Mouse (Mus musculus) neural tube, embryonic 15.5 days (tissue): ENCODE results near the gene Cacna1b. TPM values are rescaled to one million over a fixed set of nuclear protein-coding genes. Genes with fewer than 3 reads are reported as not detected.
A peak's percentile ranks its signal among the peaks of the same experiment; 100 is the strongest.

Experiments
- ATAC-seq: fragments of 200-750 bp; cut with Nextera tagmentation; 2 replicates; pipeline ENCODE4 v1.8.0; 2017; ENCODE audit warnings: mild to moderate bottlenecking, moderate TSS enrichment, moderate library complexity; ENCODE audit not compliant: low FRiP score
- H3K27ac ChIP-seq: fragments of 300-500 bp; sonication (generic); replicated peaks from 2 replicates; pipeline ENCODE4 v1.5.1; 2015; ENCODE audit warnings: mild to moderate bottlenecking, inconsistent platforms
- H3K27me3 ChIP-seq: fragments of 300-500 bp; sonication (generic); replicated peaks from 2 replicates; pipeline ENCODE4 v1.6.1; 2015; ENCODE audit warnings: inconsistent platforms
- H3K36me3 ChIP-seq: fragments of 300-500 bp; sonication (generic); 2 replicates; pipeline ENCODE4 v1.6.1; 2015; ENCODE audit warnings: inconsistent platforms
- H3K4me1 ChIP-seq: fragments of 300-500 bp; sonication (generic); 2 replicates; pipeline ENCODE4 v1.6.1; 2015; ENCODE audit warnings: inconsistent platforms
- H3K4me2 ChIP-seq: fragments of 300-500 bp; sonication (generic); 2 replicates; pipeline ENCODE4 v1.6.1; 2015; ENCODE audit warnings: inconsistent platforms, mild to moderate bottlenecking, moderate library complexity
- H3K4me3 ChIP-seq: fragments of 300-500 bp; sonication (generic); replicated peaks from 2 replicates; pipeline ENCODE4 v1.5.1; 2015; ENCODE audit warnings: mild to moderate bottlenecking, inconsistent platforms
- H3K9ac ChIP-seq: fragments of 300-500 bp; sonication (generic); replicated peaks from 2 replicates; pipeline ENCODE4 v1.6.1; 2015; ENCODE audit warnings: mild to moderate bottlenecking, inconsistent platforms
- H3K9me3 ChIP-seq: fragments of 300-500 bp; sonication (generic); replicated peaks from 2 replicates; pipeline ENCODE4 v1.6.1; 2016; ENCODE audit warnings: inconsistent platforms
- WGBS: fragments of 180-500 bp; shearing (Covaris S2); methylation state at CpG from one replicate; pipeline ENCODE4 v1.1.7; 2015; ENCODE audit warnings: mixed read lengths; 5-methylcytosine and 5-hydroxymethylcytosine counted together
- polyA plus RNA-seq: library from polyadenylated mRNA; unstranded; fragments of >200 nt; fragmentation: Nextera tagmentation; extraction: Ambion mirVana; gene quantifications from 2 replicates; pipeline ENCODE4 v1.2.1, GENCODE M21; 2015

Gene Cacna1b
- polyA plus RNA-seq, 1 experiment from 2014 or later: 16.0 TPM

- H3K4me1 ChIP-seq: no peaks in the 10 kb centered on the region
- H3K27me3 ChIP-seq: no peaks in the 10 kb centered on the region
- H3K36me3 ChIP-seq: peaks cover 49% of the 10 kb centered on the region
- no peak overlapping the region for H3K4me3 ChIP-seq
- H3K4me2 ChIP-seq: no peak overlapping the region
- peak; percentile 36; the same call in 1 of the 2 replicates for ATAC-seq
- no peaks in the 10 kb centered on the region for H3K9me3 ChIP-seq
- H3K27ac ChIP-seq: 0 out of 2 replicates have a peak overlapping the region, but pooled peaks have one; percentile 19
- WGBS: 44% methylated on average over 14 of the region's 14 CpGs
- H3K9ac ChIP-seq: no peak overlapping the region
Observed at GRCm38 (mm10) chr2:24638102-24638954, 124.6 kb downstream of the Cacna1b start.

GRCm38 (mm10) chr2:24633645-24634044, 129.3 kb downstream of the Cacna1b start:
- Histone ChIP-seq H3K4me2 (no peak overlapping the region), H3K9me3 (no peaks in the 10 kb centered on the region), H3K4me3 (no peak overlapping the region), H3K36me3 (peaks cover 71% of the 10 kb centered on the region), H3K9ac (no peak overlapping the region), H3K4me1 (no peaks in the 10 kb centered on the region), H3K27me3 (no peaks in the 10 kb centered on the region), H3K27ac (no peak overlapping the region)
- no peak for ATAC-seq
- 88% methylated on average over 6 of the region's 6 CpGs for WGBS

- Histone ChIP-seq H3K4me3 (no peak overlapping the region), H3K4me2 (no peak overlapping the region), H3K27ac (no peak overlapping the region), H3K9me3 (no peaks in the 10 kb centered on the region), H3K9ac (no peak overlapping the region), H3K36me3 (peaks cover 57% of the 10 kb centered on the region), H3K4me1 (no peaks in the 10 kb centered on the region), H3K27me3 (no peaks in the 10 kb centered on the region)
- 88% methylated on average over 4 of the region's 4 CpGs for WGBS
- ATAC-seq: no peak
Observed at GRCm38 (mm10) chr2:24617141-24617540, 145.8 kb downstream of the Cacna1b start.

- Histone ChIP-seq H3K4me1 (no peaks in the 10 kb centered on the region), H3K27me3 (no peaks in the 10 kb centered on the region), H3K9ac (no peak overlapping the region), H3K4me3 (no peak overlapping the region), H3K36me3 (peaks cover 60% of the 10 kb centered on the region), H3K4me2 (no peak overlapping the region), H3K9me3 (no peaks in the 10 kb centered on the region), H3K27ac (no peak overlapping the region)
- 91% methylated on average over 7 of the region's 7 CpGs for WGBS
- ATAC-seq: no peak
Observed at GRCm38 (mm10) chr2:24609789-24610188, 153.2 kb downstream of the Cacna1b start.

- no peak for ATAC-seq
- Histone ChIP-seq H3K9ac (no peak overlapping the region), H3K9me3 (no peaks in the 10 kb centered on the region), H3K36me3 (peaks cover 52% of the 10 kb centered on the region), H3K4me1 (no peaks in the 10 kb centered on the region), H3K4me2 (no peak overlapping the region), H3K4me3 (no peak overlapping the region), H3K27ac (no peak overlapping the region), H3K27me3 (no peaks in the 10 kb centered on the region)
- 60% methylated on average over 7 of the region's 7 CpGs for WGBS
Observed at GRCm38 (mm10) chr2:24608765-24609138, 154.2 kb downstream of the Cacna1b start.

GRCm38 (mm10) chr2:24607905-24608764, 154.8 kb downstream of the Cacna1b start:
- no peak overlapping the region for H3K4me2 ChIP-seq
- H3K4me3 ChIP-seq: no peak overlapping the region
- no peak for ATAC-seq
- no peak overlapping the region for H3K27ac ChIP-seq
- H3K27me3 ChIP-seq: no peaks in the 10 kb centered on the region
- no peak overlapping the region for H3K9ac ChIP-seq
- WGBS: 33% methylated on average over 13 of the region's 13 CpGs
- peaks cover 50% of the 10 kb centered on the region for H3K36me3 ChIP-seq
- H3K4me1 ChIP-seq: no peaks in the 10 kb centered on the region
- H3K9me3 ChIP-seq: no peaks in the 10 kb centered on the region

- H3K4me2 ChIP-seq: no peak overlapping the region
- no peaks in the 10 kb centered on the region for H3K4me1 ChIP-seq
- H3K9me3 ChIP-seq: no peaks in the 10 kb centered on the region
- H3K27ac ChIP-seq: no peak overlapping the region
- peaks cover 45% of the 10 kb centered on the region for H3K36me3 ChIP-seq
- H3K4me3 ChIP-seq: no peak overlapping the region
- no peak for ATAC-seq
- 92% methylated on average over 15 of the region's 15 CpGs for WGBS
- no peaks in the 10 kb centered on the region for H3K27me3 ChIP-seq
- H3K9ac ChIP-seq: no peak overlapping the region
Observed at GRCm38 (mm10) chr2:24606531-24606930, 156.4 kb downstream of the Cacna1b start.

GRCm38 (mm10) chr2:24605096-24605495, 157.9 kb downstream of the Cacna1b start:
- Histone ChIP-seq H3K9ac (no peak overlapping the region), H3K9me3 (no peaks in the 10 kb centered on the region), H3K36me3 (peaks cover 31% of the 10 kb centered on the region), H3K4me3 (no peak overlapping the region), H3K4me1 (no peaks in the 10 kb centered on the region), H3K27ac (no peak overlapping the region), H3K27me3 (no peaks in the 10 kb centered on the region), H3K4me2 (no peak overlapping the region)
- ATAC-seq: no peak
- WGBS: 79% methylated on average over 4 of the region's 4 CpGs

GRCm38 (mm10) chr2:24589426-24589825, 173.5 kb downstream of the Cacna1b start:
- Histone ChIP-seq H3K9ac (no peak overlapping the region), H3K27me3 (no peaks in the 10 kb centered on the region)

GRCm38 (mm10) chr2:24587999-24588398, 175.0 kb downstream of the Cacna1b start:
- Histone ChIP-seq H3K27me3 (no peaks in the 10 kb centered on the region), H3K4me1 (no peaks in the 10 kb centered on the region), H3K4me3 (no peak overlapping the region), H3K36me3 (no peaks in the 10 kb centered on the region), H3K27ac (no peak overlapping the region), H3K4me2 (no peak overlapping the region), H3K9ac (no peak overlapping the region), H3K9me3 (peaks cover 9% of the 10 kb centered on the region; the same call in 1 of the 2 replicates)
- no peak for ATAC-seq

More at GRCm38 (mm10) chr2:24589426-24589825, 173.5 kb downstream of the Cacna1b start:
- WGBS: 83% methylated on average over 4 of the region's 4 CpGs
- Histone ChIP-seq H3K36me3 (no peaks in the 10 kb centered on the region), H3K4me1 (no peaks in the 10 kb centered on the region), H3K27ac (no peak overlapping the region), H3K4me2 (no peak overlapping the region), H3K4me3 (no peak overlapping the region), H3K9me3 (peaks cover 8% of the 10 kb centered on the region; the same call in 1 of the 2 replicates)
- ATAC-seq: no peak

GRCm38 (mm10) chr2:24574616-24575015, 188.3 kb downstream of the Cacna1b start:
- H3K4me2 ChIP-seq: no peak overlapping the region
- WGBS: 26% methylated on average over 3 of the region's 3 CpGs
- no peak for ATAC-seq

More at GRCm38 (mm10) chr2:24574616-24575015, 188.3 kb downstream of the Cacna1b start:
- no peaks in the 10 kb centered on the region for H3K9me3 ChIP-seq
- no peak overlapping the region for H3K27ac ChIP-seq
- H3K9ac ChIP-seq: no peak overlapping the region
- H3K27me3 ChIP-seq: no peaks in the 10 kb centered on the region
- no peaks in the 10 kb centered on the region for H3K36me3 ChIP-seq
- H3K4me1 ChIP-seq: no peaks in the 10 kb centered on the region
- H3K4me3 ChIP-seq: no peak overlapping the region
